Mouse (Mus musculus) megakaryocyte, adult 5-6 weeks (primary cell): ENCODE measurements at regions not wholly inside any gene's neighbourhood (a gene's known extent, or its start where the extent isn't known, plus 50 kb on each side); places are given as distances from the start of the nearest gene placed in this dataset.

Experiments
- ATAC-seq: 2 replicates; pipeline ENCODE4 v1.8.0; 2016; ENCODE audit warnings: mild to moderate bottlenecking, inconsistent platforms; ENCODE audit not compliant: poor library complexity, severe bottlenecking

DNA sequence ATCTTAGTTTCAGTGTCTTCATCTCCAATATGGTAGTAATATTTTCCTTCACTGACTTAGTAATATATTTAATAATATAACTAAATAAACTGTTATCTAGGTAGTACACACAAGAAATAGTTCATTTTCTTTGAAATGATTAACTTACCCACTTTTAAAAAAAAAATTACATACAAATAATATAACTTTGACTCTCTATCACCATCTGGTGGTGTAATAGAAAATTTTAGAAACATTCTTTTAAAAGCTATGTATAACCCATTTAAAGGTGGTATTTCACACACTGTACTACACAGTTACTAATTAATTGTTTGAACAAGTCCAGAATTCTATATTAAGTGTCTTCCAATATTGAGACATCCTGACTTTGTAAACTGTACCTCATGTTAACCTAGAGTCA is 53.9 kb upstream of the Olfr266 start:
- ATAC-seq = peak; percentile 67

DNA sequence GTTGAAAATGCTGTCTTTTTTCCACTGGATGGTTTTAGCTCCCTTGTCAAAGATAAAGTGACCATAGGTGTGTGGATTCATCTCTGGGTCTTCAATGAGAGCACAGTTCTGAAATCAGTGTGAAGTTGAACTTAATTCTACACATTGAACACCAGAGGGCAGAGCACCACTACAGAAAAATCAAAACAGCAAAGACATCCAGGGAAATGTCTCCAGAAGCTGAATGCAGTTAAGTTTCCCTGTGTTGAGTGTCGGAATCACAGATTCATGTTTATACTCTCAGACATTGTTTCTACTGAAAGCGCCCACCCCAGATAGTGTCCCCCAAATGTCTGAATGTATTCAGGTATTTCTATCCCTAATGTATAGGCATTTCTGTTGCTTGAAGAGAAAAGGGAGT is 77.1 kb upstream of the Olfr266 start:
- ATAC-seq = peak; percentile 49; the same call in 1 of the 2 replicates

DNA sequence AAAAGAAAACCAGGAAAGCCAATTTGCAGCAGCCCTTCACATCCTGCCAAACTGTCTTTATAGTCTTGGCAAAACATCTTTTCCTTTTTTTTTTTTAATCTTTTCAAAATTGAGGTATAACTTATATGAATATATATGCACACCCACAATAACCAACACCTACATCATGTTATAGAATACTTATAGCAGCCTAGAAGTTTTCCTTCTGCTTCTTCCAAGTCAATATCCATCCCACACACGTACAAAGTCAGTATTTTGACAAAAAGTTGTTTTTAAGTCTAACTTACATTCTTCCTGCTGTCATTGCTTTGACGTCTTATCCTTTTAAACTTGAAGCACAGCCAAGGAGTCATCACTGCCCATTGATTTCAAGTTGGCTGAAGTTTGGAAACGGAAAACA is 80.6 kb upstream of the Olfr266 start:
- ATAC-seq = no peak

DNA sequence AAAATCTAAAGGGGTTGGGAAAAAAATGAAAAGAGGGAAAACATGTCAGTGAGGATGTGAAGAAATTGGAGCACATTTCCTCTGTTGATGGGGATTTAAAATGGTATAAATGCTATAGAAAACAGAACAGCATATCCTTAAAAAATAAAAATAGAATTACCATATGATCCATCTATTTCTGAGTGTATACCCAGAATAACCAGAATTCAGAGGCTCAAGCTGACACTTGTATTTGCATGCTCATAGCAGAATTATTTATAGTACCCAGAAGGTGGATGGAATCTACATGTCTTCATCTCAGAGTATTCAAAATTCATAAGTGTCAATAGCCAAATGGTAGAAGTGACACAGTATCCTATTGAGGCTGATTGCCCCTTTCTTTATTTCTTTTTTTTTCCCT is 99.9 kb upstream of the Kcna3 start:
- ATAC-seq = no peak

DNA sequence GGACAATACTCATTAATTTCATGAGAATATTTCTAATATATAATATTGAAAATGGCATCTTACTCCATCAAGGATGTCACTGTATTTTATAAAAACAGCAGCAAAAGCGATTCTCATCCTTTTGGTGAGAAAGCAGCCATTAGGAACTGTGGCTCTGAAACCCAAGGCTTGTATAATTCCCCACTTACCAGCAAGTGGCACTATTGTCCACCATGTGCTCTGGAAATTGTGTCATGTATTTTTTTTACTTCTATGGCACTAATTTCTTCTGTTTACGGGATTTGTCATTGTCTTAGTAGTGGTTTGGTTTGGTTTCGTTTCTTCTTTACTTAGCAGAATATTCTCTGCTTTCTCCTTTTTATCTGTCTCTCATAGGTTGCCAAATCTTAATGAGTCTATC is 95.9 kb upstream of the Kcna3 start:
- ATAC-seq = peak; percentile 78

DNA sequence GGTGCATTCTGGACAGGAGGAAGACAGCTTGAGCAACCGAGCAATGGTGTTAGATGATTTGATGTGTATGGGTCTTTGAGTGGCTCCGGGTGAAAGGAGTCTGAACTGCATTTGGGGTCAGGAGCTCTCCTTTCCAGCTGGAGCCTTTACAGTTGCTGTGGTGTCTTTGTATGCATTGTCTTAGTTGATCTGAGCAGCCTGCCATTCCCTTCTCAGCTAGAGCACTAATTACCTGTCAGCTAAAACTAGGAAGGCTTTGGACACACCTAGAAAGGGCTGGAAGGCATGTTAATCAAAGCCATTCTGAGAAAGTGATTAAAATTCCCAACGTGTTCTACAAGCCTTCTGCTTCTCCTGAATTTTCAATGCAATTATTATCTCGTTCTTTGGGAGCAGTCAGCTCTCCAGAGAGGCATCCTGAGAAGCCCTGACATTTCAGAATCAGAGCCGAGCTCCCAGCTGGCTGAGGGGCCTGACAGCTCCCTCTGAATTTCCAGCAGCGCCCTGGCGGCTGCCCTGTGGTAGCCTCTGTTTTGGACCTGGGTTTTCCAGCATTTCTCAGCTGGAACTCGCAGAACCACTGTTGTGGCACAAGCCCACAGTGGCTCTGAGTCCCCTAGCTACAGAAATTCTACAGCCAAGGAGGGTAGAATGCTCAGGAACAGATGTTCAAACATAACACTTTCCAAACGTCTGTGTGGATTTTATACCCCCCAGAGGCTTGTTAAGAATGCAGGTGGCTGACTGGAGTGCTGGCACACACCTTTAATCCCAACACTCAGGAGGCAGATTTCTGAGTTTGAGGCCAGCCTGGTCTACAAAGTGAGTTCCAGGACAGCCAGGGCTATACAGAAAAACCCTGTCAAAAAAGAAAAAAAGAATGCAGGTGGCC is 80.2 kb upstream of the Kcna3 start:
- no peak for ATAC-seq

DNA sequence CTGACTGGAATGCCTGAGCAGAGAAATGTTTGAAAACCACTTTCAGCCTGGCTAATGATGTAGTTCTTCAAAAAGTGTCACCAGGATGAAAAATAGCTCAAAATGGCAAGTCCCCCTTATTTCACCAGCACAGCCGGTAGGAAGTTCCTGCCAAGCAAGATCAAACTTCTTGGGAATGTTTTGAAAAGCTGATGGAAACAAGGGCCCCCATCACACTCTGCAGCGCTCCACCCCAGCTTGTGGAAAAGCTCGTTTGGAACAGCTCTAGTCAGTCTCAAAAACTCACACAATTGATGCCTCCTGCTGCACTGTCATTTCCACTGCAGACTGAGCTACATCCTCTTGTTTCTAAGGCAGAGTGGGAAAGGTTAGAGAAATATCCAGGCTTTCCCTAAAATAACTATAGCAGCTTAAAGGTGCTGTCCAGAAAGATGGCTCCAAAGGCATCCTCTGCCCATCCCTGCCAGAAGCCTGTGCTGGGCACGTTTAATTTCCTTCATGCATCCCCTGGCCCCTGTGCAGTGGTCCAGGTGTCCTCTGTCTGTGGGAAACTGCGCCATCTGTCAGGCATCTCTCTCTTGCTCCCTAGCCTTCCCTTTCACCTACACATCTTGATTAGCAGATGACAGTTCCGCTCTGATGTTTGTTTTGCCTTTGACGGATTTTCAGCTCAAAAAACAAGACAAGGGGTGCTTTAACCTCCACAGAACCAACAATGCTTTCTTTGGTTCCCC is 78.6 kb upstream of the Kcna3 start:
- no peak for ATAC-seq

DNA sequence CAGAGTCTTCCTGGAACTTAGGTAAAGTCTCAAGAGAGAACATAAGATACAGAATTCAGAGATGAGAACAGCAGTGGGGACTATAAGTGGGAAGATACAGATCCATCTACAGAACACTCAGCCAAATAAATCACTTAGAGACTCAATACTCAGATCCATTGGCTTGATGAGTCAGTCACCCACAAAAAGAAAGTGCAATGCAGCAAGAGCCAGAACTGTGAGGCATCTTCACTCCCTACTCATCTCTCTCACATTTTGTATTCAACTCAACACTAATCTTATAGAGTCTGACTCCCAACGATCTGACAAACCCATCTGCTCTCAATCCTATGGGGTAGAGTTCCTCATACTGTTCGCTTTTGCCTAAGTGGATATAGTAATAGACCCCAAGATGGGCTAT is 77.8 kb upstream of the Kcna3 start:
- no peak for ATAC-seq

DNA sequence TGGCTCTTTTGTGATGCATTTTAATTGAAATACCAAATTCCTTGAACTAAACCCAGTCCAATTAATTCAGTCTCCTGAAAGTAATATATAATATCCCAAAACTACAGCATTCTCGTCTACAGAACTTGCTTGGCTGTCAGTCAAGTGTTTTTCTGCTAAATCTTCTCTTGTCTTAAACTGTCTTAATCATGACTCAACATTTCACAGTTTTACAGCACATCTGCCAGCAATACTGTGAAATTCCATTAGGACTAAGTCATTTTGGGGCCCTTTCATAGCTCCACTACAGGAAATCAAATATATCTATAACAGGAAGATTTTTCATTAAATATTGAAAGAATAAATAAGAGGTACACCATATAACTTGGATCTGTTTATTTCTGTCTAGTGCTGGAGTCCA is 75.4 kb upstream of the Kcna3 start:
- no peak for ATAC-seq

DNA sequence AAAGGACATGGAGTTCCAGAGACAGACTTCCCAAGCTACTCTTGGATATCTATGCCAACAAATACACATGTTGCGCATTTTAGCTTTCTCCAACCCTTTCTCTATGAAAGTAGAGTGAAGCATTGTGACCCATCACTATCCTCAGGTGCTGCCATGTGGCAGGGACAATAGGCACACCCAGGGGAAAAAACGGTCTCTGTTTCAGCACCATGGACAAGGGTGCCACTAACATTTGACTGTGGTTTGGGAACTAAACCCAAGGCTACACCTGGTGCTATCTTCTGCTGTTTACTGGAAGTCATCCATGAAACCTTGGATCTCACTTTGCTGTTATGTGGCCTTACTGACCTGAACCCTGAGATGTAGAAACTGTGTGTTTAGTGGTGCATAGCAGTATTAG is 73.5 kb upstream of the Kcna3 start:
- no peak for ATAC-seq

DNA sequence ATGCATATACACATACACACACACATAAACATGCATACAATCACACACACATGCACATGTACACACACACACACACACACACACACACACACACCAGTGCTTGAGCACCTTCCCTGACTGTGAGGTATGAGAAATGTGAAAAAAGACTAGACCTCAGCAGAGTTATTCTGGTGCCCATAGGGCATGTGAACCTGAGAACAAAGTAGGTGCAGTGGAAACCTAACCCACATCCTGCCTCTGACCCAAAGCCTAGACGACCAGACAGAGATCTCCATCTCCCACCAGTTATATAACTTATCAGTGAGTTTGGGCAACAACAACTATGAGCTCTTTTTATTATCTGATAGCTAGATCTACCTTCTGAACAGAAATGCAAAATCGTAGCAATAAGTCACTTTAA is 69.8 kb upstream of the Kcna3 start:
- peak; percentile 75 for ATAC-seq

DNA sequence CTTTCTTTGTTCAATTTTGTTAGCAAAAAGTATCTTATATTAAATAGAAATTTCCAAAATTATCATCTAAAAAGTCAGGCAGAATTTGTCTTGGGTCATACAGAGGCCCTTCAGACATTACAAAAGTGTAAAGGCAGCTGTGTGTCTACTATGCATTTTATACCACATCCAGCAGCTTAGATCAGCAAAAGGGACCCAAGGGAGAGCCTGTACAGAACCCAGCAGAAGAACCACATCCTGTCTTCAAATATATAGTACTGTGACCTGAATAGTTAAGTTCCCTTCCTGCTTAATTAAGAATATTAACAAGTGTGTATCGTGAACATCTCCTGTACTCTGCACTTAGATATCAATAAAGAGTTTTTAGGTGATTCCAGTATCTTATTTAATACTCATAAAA is 68.5 kb upstream of the Kcna3 start:
- no peak for ATAC-seq

DNA sequence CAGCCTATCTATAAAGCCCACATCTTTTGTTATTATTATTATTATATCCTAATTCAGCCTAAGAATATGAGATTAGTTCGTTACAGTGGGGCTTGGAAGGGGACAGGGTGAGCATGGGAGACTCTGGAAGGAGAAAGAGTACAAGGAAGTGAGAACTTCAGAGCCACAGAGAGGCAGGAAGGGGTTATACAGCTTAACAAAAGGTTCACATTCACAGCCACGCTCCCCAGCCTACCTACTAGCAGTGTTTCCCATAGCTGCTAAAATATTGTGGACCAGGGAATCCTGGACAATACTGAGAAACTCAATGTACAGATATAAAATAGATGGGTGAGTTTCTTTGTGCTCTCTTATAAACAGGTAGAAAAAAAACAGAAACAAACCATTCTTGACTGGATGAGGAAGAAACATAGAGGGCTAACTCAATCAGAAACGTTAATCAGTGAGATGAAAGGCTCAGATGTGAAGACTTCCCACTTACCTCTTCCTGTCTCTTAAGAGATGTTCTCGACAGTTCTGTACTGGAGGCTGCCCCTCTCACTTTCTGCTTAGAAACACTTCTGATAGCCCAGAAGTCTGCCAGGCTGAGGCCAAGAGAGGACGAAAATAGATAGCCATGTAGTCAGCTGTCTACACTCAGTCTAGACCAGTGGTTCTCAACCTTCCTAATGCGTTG is 61.7 kb upstream of the Kcna3 start:
- ATAC-seq = no peak

DNA sequence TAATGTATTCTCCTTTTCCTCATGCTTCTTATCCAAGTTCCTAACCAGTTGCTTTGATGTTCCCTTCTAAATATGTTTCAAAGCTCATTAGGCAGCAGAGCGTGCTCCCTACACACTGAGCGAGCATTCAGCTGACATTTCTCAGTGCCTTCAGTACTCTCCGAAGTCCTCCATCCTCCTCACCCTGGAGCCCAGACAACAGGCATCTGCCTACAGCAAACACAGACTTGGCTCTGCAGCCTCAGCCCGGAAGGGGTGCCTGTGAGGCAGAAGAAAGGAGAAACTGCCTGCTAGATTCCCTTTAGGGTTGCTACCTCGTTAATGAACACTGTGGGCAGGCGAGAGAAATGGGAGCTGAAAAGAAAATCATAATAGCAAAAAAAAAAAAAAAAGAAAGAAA is 57.2 kb upstream of the Kcna3 start:
- no peak for ATAC-seq

DNA sequence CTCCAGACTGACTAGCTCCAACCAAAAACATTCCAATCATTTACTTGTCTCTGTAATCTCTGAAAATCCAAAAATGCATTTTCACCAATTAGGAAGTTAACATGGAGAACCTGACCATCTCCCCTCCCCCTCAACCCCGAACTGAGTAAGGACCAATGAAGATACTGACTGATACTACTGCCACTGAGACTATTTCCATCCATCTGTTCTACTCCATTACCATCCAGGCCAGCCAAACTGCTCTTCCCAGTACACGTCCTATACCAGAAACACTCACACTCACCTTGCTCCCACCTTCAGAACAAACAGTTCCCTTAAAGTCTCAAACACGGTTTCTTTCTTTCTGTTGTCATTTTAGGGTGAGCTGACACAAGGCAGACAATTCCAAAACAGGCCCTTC is 55.1 kb upstream of the Kcna3 start:
- ATAC-seq = no peak

DNA sequence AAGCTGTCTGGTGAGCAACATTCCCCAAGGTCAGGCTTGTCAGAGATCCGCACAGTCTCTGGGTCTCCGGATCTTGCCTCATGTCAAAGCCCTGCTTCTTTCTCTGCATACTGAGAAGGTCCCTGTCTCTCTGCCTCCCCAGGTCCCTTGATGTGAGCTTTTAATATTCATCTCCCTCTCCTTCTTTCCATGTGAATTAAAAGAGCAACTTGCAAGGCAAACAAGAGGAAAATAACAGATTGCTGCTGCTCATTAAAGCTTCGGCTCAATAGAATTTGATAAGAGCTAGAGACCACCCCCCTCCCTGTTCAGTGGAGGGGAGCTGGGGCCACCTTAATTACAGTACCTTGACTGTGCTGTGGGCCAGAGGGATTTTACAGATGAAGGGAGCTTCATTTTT is 54.6 kb upstream of the Kcna3 start:
- no peak for ATAC-seq

DNA sequence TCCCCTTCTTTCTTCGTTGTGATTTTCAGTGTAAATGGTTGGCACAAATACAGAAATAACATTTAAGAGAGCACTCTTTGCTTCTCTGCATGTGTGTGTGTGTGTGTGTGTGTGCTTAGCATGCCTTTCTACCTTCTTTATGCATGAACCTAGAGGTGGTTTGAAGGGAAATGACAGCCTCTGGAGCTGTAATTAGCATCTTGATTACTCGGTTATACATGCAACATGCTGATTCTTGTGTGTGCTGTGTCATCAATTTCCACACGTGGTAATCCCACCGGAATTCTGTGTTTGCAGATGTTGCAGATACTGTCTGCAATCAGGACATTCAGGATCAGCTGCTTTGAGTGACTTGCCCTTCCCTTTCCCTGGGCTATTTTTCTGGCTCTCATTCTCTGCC is 51.7 kb upstream of the Kcna3 start:
- no peak for ATAC-seq
